ENCODE assay signal across 7 mouse cellular contexts in genomic region chr16:10073158-10073557, GRCm38 (mm10).
A peak's percentile ranks its signal among the peaks of the same experiment; 100 is the strongest.
DNase-seq lines count a peak whose midpoint lies in the region; ATAC-seq and TF ChIP-seq lines count a peak whose summit lies in the region.

No protein-coding gene starts in this region.

- H3K4me2 ChIP-seq in hindbrain, embryonic 14.5 days (replicated peaks), result no peak overlapping the region
- H3K4me2 ChIP-seq in limb, embryonic 14.5 days (replicated peaks; ENCODE audit: low read depth, low read length, severe bottlenecking), result no peak overlapping the region

- H3K27ac ChIP-seq in hindbrain, embryonic 14.5 days, result no peak overlapping the region
- H3K27ac ChIP-seq in limb, embryonic 14.5 days (replicated peaks; ENCODE audit: low read depth, low read length), result no peak overlapping the region

- TF ChIP-seq POLR2A in limb, embryonic 14.5 days (IDR thresholded peaks at IDR 0.05; ENCODE audit: borderline replicate concordance, extremely low read depth, insufficient read depth, insufficient read length), result no peak

- H3K27me3 ChIP-seq in hindbrain, embryonic 14.5 days (ENCODE audit: control insufficient read depth, insufficient read depth, low read length), result no peaks in the 10 kb centered on the region
- no peaks in the 10 kb centered on the region for H3K27me3 ChIP-seq in limb, embryonic 14.5 days (ENCODE audit: control insufficient read depth, insufficient read depth, low read length)

- 27% methylated on average over 6 of the region's 6 CpGs for WGBS in hindbrain, embryonic 14.5 days
- WGBS in limb, embryonic 14.5 days, result 26% methylated on average over 6 of the region's 6 CpGs

- H3K9ac ChIP-seq in hindbrain, embryonic 14.5 days, result no peak overlapping the region
- H3K9ac ChIP-seq in limb, embryonic 14.5 days (ENCODE audit: low read depth, low read length, severe bottlenecking), result no peak overlapping the region

- H3K4me3 ChIP-seq in hindbrain, embryonic 14.5 days (replicated peaks; ENCODE audit: low read length), result no peak overlapping the region
- no peak overlapping the region for H3K4me3 ChIP-seq in limb, embryonic 14.5 days (replicated peaks; ENCODE audit: low read length)

- H3K36me3 ChIP-seq in hindbrain, embryonic 14.5 days (replicated peaks; ENCODE audit: control insufficient read depth, insufficient read depth), result no peaks in the 10 kb centered on the region
- no peaks in the 10 kb centered on the region for H3K36me3 ChIP-seq in limb, embryonic 14.5 days (ENCODE audit: control insufficient read depth, insufficient read depth, low read length)

- H3K9me3 ChIP-seq in hindbrain, embryonic 14.5 days (ENCODE audit: control insufficient read depth, low read length), result no peaks in the 10 kb centered on the region
- H3K9me3 ChIP-seq in limb, embryonic 14.5 days (ENCODE audit: control insufficient read depth, low read length), result no peaks in the 10 kb centered on the region

- no peaks in the 10 kb centered on the region for H3K4me1 ChIP-seq in hindbrain, embryonic 14.5 days (replicated peaks; ENCODE audit: control insufficient read depth, insufficient read depth, low read length)
- no peaks in the 10 kb centered on the region for H3K4me1 ChIP-seq in limb, embryonic 14.5 days (ENCODE audit: control insufficient read depth, insufficient read depth, low read length)

- peak; percentile 10 to 44 for DNase-seq in spleen, postnatal 10 days (ENCODE audit: low spot score in 2 of 2)
- no peak for DNase-seq in spleen, postnatal 36 days (ENCODE audit: low spot score in 2 of 2)
- peak; percentile 21 for DNase-seq in adrenal gland, adult 8-10 months
- peak; percentile 43 to 76 for DNase-seq in cerebellum, postnatal 4 days (ENCODE audit: low spot score in 2 of 2)
- DNase-seq in hindbrain, embryonic 14.5 days (ENCODE audit: low spot score), result peak; percentile 86
- peak; percentile 22 for DNase-seq in limb, embryonic 14.5 days (ENCODE audit: low spot score)
- DNase-seq in retina, postnatal 7 days (ENCODE audit: low read depth, low spot score), result peak; percentile 49

- peak; percentile 43; the same call in 1 of the 2 replicates for ATAC-seq in hindbrain, embryonic 14.5 days (ENCODE audit: low FRiP score)
- no peak for ATAC-seq in limb, embryonic 14.5 days (ENCODE audit: low FRiP score, low read depth)

Comparison
In these comparisons a context has a peak if more than half of its experiments do, and no peak if none do; other contexts are left out.
1. DNase-seq: peak in spleen, postnatal 10 days (2 of 2), adrenal gland, adult 8-10 months (single experiment), cerebellum, postnatal 4 days (2 of 2), hindbrain, embryonic 14.5 days (single experiment), limb, embryonic 14.5 days (single experiment) and retina, postnatal 7 days (single experiment); none in spleen, postnatal 36 days (0 of 2).